ENCODE assay signal across 7 mouse cellular contexts in the genomic region with DNA sequence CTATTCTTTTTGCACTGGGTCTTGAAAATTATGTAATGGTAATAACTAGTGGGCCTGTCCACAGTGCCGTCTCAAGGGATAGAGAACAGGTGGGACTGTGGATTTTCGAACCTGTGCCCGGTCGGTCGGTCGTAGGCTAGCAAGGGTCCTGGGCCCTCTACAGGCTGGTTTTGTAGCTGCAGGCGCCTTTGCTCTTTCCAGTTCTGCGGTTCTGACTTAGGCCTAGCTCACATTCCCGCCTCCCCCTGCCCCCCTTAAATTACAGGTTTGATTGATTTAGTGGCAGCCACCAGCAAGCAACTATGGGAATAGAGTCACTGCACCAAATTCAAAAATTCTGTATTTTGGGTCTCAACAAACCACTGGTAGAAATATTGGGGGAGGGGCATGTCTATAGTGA. TPM values are rescaled to one million over a fixed set of nuclear protein-coding genes. Genes with fewer than 3 reads are reported as not detected.
DNase-seq lines count a peak whose midpoint lies in the region; ATAC-seq and TF ChIP-seq lines count a peak whose summit lies in the region.

No protein-coding gene starts in this region.

- H3K4me2 ChIP-seq in heart, embryonic 16.5 days (ENCODE audit: low read depth, low read length) = peak overlapping the region; percentile 98
- H3K4me2 ChIP-seq in lung, embryonic 14.5 days = peak overlapping the region; percentile 99
- H3K4me2 ChIP-seq in neural tube, embryonic 13.5 days = peak overlapping the region; percentile 93

- H3K9ac ChIP-seq in heart, embryonic 16.5 days (ENCODE audit: low read length) = peak overlapping the region; percentile 85; the same call in 1 of the 2 replicates
- no peak overlapping the region for H3K9ac ChIP-seq in lung, embryonic 14.5 days
- H3K9ac ChIP-seq in neural tube, embryonic 13.5 days = no peak overlapping the region

- TF ChIP-seq CTCF in lung, embryonic 14.5 days (IDR thresholded peaks at IDR 0.05; ENCODE audit: low read depth) = peak; percentile 56

- H3K27me3 ChIP-seq in heart, embryonic 16.5 days (ENCODE audit: control insufficient read depth, insufficient read depth, low read length) = peaks cover 16% of the 10 kb centered on the region
- H3K27me3 ChIP-seq in lung, embryonic 14.5 days (ENCODE audit: insufficient read depth, low read length) = peaks cover 34% of the 10 kb centered on the region
- peaks cover 66% of the 10 kb centered on the region for H3K27me3 ChIP-seq in neural tube, embryonic 13.5 days

- H3K9me3 ChIP-seq in heart, embryonic 16.5 days (replicated peaks; ENCODE audit: control insufficient read depth, low read length) = no peaks in the 10 kb centered on the region
- H3K9me3 ChIP-seq in lung, embryonic 14.5 days (ENCODE audit: low read depth, low read length) = no peaks in the 10 kb centered on the region
- H3K9me3 ChIP-seq in neural tube, embryonic 13.5 days = no peaks in the 10 kb centered on the region

- H3K27ac ChIP-seq in heart, embryonic 16.5 days (ENCODE audit: low read length) = no peak overlapping the region
- no peak overlapping the region for H3K27ac ChIP-seq in lung, embryonic 14.5 days (ENCODE audit: low read depth)
- no peak overlapping the region for H3K27ac ChIP-seq in neural tube, embryonic 13.5 days (replicated peaks)

- no peaks in the 10 kb centered on the region for H3K36me3 ChIP-seq in heart, embryonic 16.5 days (ENCODE audit: control insufficient read depth, insufficient read depth)
- H3K36me3 ChIP-seq in lung, embryonic 14.5 days (ENCODE audit: insufficient read depth) = no peaks in the 10 kb centered on the region
- no peaks in the 10 kb centered on the region for H3K36me3 ChIP-seq in neural tube, embryonic 13.5 days

- peak overlapping the region; percentile 82 for H3K4me3 ChIP-seq in heart, embryonic 16.5 days (ENCODE audit: low read length)
- H3K4me3 ChIP-seq in lung, embryonic 14.5 days (ENCODE audit: low read depth, low read length) = peak overlapping the region; percentile 66
- H3K4me3 ChIP-seq in neural tube, embryonic 13.5 days = peak overlapping the region; percentile 70

- 8% methylated on average over 9 of the region's 9 CpGs for WGBS in heart, embryonic 16.5 days
- 6% methylated on average over 9 of the region's 9 CpGs for WGBS in lung, embryonic 14.5 days
- WGBS in neural tube, embryonic 13.5 days = 8% methylated on average over 9 of the region's 9 CpGs

- ATAC-seq in CD4-positive, CD25-positive, alpha-beta regulatory T cell, adult 4 months = peak; percentile 59
- ATAC-seq in heart, embryonic 16.5 days (replicated peaks; ENCODE audit: extremely low read depth, insufficient read depth, low FRiP score) = peak; percentile 37; the same call in 1 of the 2 replicates
- peak; percentile 48 for ATAC-seq in lung, embryonic 14.5 days (ENCODE audit: insufficient read depth)
- peak; percentile 42; the same call in 1 of the 2 replicates for ATAC-seq in neural tube, embryonic 13.5 days (ENCODE audit: low read depth)

- DNase-seq in NIH3T3 (ENCODE audit: low read depth) = peak; percentile 80
- DNase-seq in embryo, embryonic 10 days (ENCODE audit: low spot score) = peak; percentile 33
- DNase-seq in kidney, postnatal 10 days = peak; percentile 75
- DNase-seq in lung, embryonic 14.5 days = peak; percentile 71

- peaks cover 18% of the 10 kb centered on the region for H3K4me1 ChIP-seq in heart, embryonic 16.5 days (ENCODE audit: control insufficient read depth, insufficient read depth, low read length)
- H3K4me1 ChIP-seq in lung, embryonic 14.5 days (ENCODE audit: insufficient read depth) = peaks cover 6% of the 10 kb centered on the region; the same call in 1 of the 2 replicates
- peaks cover 23% of the 10 kb centered on the region for H3K4me1 ChIP-seq in neural tube, embryonic 13.5 days (replicated peaks)

RNA-seq across cellular contexts. Expression of a gene that starts 0.9 kb away (rescaled TPM):
- 100 to 1,000 TPM; 330 to 423 TPM for polyA plus RNA-seq in CD4-positive, CD25-positive, alpha-beta regulatory T cell, adult 4 months (2017; shearing (Covaris generic))
- polyA plus RNA-seq in heart, embryonic 16.5 days (2015; fragmentation: Nextera tagmentation; extraction: Ambion mirVana) = 15.0 and 22.5 TPM in 2 replicates
- 3.1 and 3.7 TPM in 2 replicates for polyA plus RNA-seq in lung, embryonic 14.5 days (2014; fragmentation: Nextera tagmentation; extraction: Ambion mirVana)
- polyA plus RNA-seq in neural tube, embryonic 13.5 days (2015; fragmentation: Nextera tagmentation; extraction: Ambion mirVana) = 2.6 and 3.4 TPM in 2 replicates

RNA-seq across cellular contexts. Expression of a gene that starts 33.5 kb away (rescaled TPM):
- polyA plus RNA-seq in CD4-positive, CD25-positive, alpha-beta regulatory T cell, adult 4 months (2017; shearing (Covaris generic)) = 100 to 1,000 TPM; 108 to 204 TPM
- polyA plus RNA-seq in heart, embryonic 16.5 days (2015; fragmentation: Nextera tagmentation; extraction: Ambion mirVana) = 4.0 and 5.0 TPM in 2 replicates
- polyA plus RNA-seq in lung, embryonic 14.5 days (2014; fragmentation: Nextera tagmentation; extraction: Ambion mirVana) = 2.0 and 2.3 TPM in 2 replicates
- polyA plus RNA-seq in neural tube, embryonic 13.5 days (2015; fragmentation: Nextera tagmentation; extraction: Ambion mirVana) = 0.91 and 1.2 TPM in 2 replicates

Comparison
In these comparisons a context has a peak if more than half of its experiments do, and no peak if none do; other contexts are left out.
1. RNA of a gene that starts 0.9 kb away (polyA plus RNA-seq): 330 to 423 TPM in CD4-positive, CD25-positive, alpha-beta regulatory T cell, adult 4 months; 15.0 to 22.5 TPM in heart, embryonic 16.5 days, 3.1 to 3.7 TPM in lung, embryonic 14.5 days and 2.6 to 3.4 TPM in neural tube, embryonic 13.5 days; every median in the first group is over 10 times any median in the second.
2. RNA of a gene that starts 33.5 kb away (polyA plus RNA-seq): 108 to 204 TPM in CD4-positive, CD25-positive, alpha-beta regulatory T cell, adult 4 months; 4.0 to 5.0 TPM in heart, embryonic 16.5 days, 2.0 to 2.3 TPM in lung, embryonic 14.5 days and 0.91 to 1.2 TPM in neural tube, embryonic 13.5 days; every median in the first group is over 10 times any median in the second.
3. Peak in every context shown above with its lines, with median percentiles within 50 percentile points of each other: ATAC-seq, DNase-seq, H3K4me2 ChIP-seq and H3K4me3 ChIP-seq.